Mouse (Mus musculus): ENCODE measurements around the gene C130026I21Rik. TPM values are rescaled to one million over a fixed set of nuclear protein-coding genes. Genes with fewer than 3 reads are reported as not detected.
"Not testable (repeated sequence)": the region's sequence is repeated elsewhere in the genome, so short reads cannot be mapped to it uniquely, and the experiment has no call there.

C130026I21Rik gene
- polyA plus RNA-seq, 1 experiment from 2014 or later, result 0.41 TPM

GRCm38 (mm10) chr1:84999241-84999640 is 271.1 kb downstream of the C130026I21Rik start:
- H3K9ac ChIP-seq; H3K36me3 ChIP-seq; H3K4me3 ChIP-seq (replicated peaks); H3K4me1 ChIP-seq; ATAC-seq (ENCODE audit: insufficient read depth, low FRiP score, low read depth); H3K27me3 ChIP-seq (replicated peaks); H3K4me2 ChIP-seq; H3K9me3 ChIP-seq; H3K27ac ChIP-seq: not testable (repeated sequence)
- WGBS, result 93% methylated on average over 8 of the region's 12 CpGs

- not testable (repeated sequence) for H3K4me1 ChIP-seq; H3K27me3 ChIP-seq (replicated peaks); ATAC-seq (ENCODE audit: insufficient read depth, low FRiP score, low read depth); H3K4me2 ChIP-seq; H3K36me3 ChIP-seq; H3K9ac ChIP-seq; H3K27ac ChIP-seq; H3K9me3 ChIP-seq; H3K4me3 ChIP-seq (replicated peaks)
- 93% methylated on average over 7 of the region's 9 CpGs for WGBS
Observed at GRCm38 (mm10) chr1:84996305-84996704, 274.1 kb downstream of the C130026I21Rik start.

GRCm38 (mm10) chr1:84994461-84994860 is 275.9 kb downstream of the C130026I21Rik start:
- not testable (repeated sequence) for H3K9me3 ChIP-seq; H3K9ac ChIP-seq; H3K27ac ChIP-seq; H3K4me1 ChIP-seq; ATAC-seq (ENCODE audit: insufficient read depth, low FRiP score, low read depth); H3K4me3 ChIP-seq (replicated peaks); H3K27me3 ChIP-seq (replicated peaks); H3K36me3 ChIP-seq; H3K4me2 ChIP-seq
- WGBS, result no CpG with 5 or more reads among the region's 1 CpGs

- H3K4me3 ChIP-seq (replicated peaks); H3K9ac ChIP-seq; H3K9me3 ChIP-seq; H3K27me3 ChIP-seq (replicated peaks); H3K4me1 ChIP-seq; H3K36me3 ChIP-seq; H3K27ac ChIP-seq; H3K4me2 ChIP-seq: not testable (repeated sequence)
- 38% methylated on average over 2 of the region's 5 CpGs for WGBS
- peak; percentile 58; the same call in 1 of the 2 replicates for ATAC-seq (ENCODE audit: insufficient read depth, low FRiP score, low read depth)
Observed at GRCm38 (mm10) chr1:84993688-84994319, 276.6 kb downstream of the C130026I21Rik start.

- not testable (repeated sequence) for H3K9ac ChIP-seq; H3K9me3 ChIP-seq; H3K27me3 ChIP-seq (replicated peaks); H3K4me2 ChIP-seq; H3K27ac ChIP-seq; H3K36me3 ChIP-seq; H3K4me3 ChIP-seq (replicated peaks); H3K4me1 ChIP-seq
- peak; percentile 58 for ATAC-seq (ENCODE audit: insufficient read depth, low FRiP score, low read depth)
- no CpG with 5 or more reads among the region's 2 CpGs for WGBS
Observed at GRCm38 (mm10) chr1:84993235-84993634, 277.1 kb downstream of the C130026I21Rik start.

- H3K27ac ChIP-seq; H3K9ac ChIP-seq; H3K4me1 ChIP-seq; H3K4me2 ChIP-seq; ATAC-seq (ENCODE audit: insufficient read depth, low FRiP score, low read depth); H3K4me3 ChIP-seq (replicated peaks); H3K9me3 ChIP-seq; H3K27me3 ChIP-seq (replicated peaks); H3K36me3 ChIP-seq: not testable (repeated sequence)
- WGBS, result no CpG with 5 or more reads among the region's 3 CpGs
Observed at GRCm38 (mm10) chr1:84992827-84993226, 277.5 kb downstream of the C130026I21Rik start.

- WGBS, result 88% methylated on average over 8 of the region's 8 CpGs
- not testable (repeated sequence) for H3K4me2 ChIP-seq; H3K27me3 ChIP-seq (replicated peaks); H3K4me3 ChIP-seq (replicated peaks); H3K4me1 ChIP-seq; H3K36me3 ChIP-seq; H3K9me3 ChIP-seq; H3K27ac ChIP-seq; H3K9ac ChIP-seq; ATAC-seq (ENCODE audit: insufficient read depth, low FRiP score, low read depth)
Observed at GRCm38 (mm10) chr1:84989044-84989443, 281.3 kb downstream of the C130026I21Rik start.

GRCm38 (mm10) chr1:84987729-84988128 is 282.6 kb downstream of the C130026I21Rik start:
- not testable (repeated sequence) for H3K4me3 ChIP-seq (replicated peaks)

GRCm38 (mm10) chr1:84961779-84962178 is 308.6 kb downstream of the C130026I21Rik start:
- H3K4me2 ChIP-seq; H3K36me3 ChIP-seq; ATAC-seq (ENCODE audit: insufficient read depth, low FRiP score, low read depth); H3K27ac ChIP-seq; H3K9ac ChIP-seq; H3K27me3 ChIP-seq (replicated peaks); H3K4me1 ChIP-seq; H3K9me3 ChIP-seq; H3K4me3 ChIP-seq (replicated peaks): not testable (repeated sequence)
- 5% methylated on average over 12 of the region's 12 CpGs for WGBS

More at GRCm38 (mm10) chr1:84987729-84988128, 282.6 kb downstream of the C130026I21Rik start:
- not testable (repeated sequence) for H3K4me1 ChIP-seq; H3K9me3 ChIP-seq; ATAC-seq (ENCODE audit: insufficient read depth, low FRiP score, low read depth); H3K36me3 ChIP-seq; H3K4me2 ChIP-seq; H3K27ac ChIP-seq; H3K27me3 ChIP-seq (replicated peaks); H3K9ac ChIP-seq
- 79% methylated on average over 8 of the region's 8 CpGs for WGBS

- not testable (repeated sequence) for H3K36me3 ChIP-seq; H3K4me3 ChIP-seq (replicated peaks); H3K4me2 ChIP-seq; H3K27me3 ChIP-seq (replicated peaks); H3K4me1 ChIP-seq; H3K9ac ChIP-seq; ATAC-seq (ENCODE audit: insufficient read depth, low FRiP score, low read depth); H3K9me3 ChIP-seq; H3K27ac ChIP-seq
- WGBS, result 83% methylated on average over 4 of the region's 4 CpGs
Observed at GRCm38 (mm10) chr1:84957713-84958112, 312.7 kb downstream of the C130026I21Rik start.

GRCm38 (mm10) chr1:84956771-84957170 is 313.6 kb downstream of the C130026I21Rik start:
- not testable (repeated sequence) for ATAC-seq (ENCODE audit: insufficient read depth, low FRiP score, low read depth); H3K9me3 ChIP-seq; H3K27ac ChIP-seq; H3K4me3 ChIP-seq (replicated peaks); H3K4me2 ChIP-seq; H3K4me1 ChIP-seq; H3K27me3 ChIP-seq (replicated peaks); H3K36me3 ChIP-seq; H3K9ac ChIP-seq
- 92% methylated on average over 3 of the region's 3 CpGs for WGBS

GRCm38 (mm10) chr1:84952456-84953181 is 317.7 kb downstream of the C130026I21Rik start:
- no peaks in the 10 kb centered on the region for H3K27me3 ChIP-seq (replicated peaks)
- no peaks in the 10 kb centered on the region for H3K9me3 ChIP-seq
- no peak for ATAC-seq (ENCODE audit: insufficient read depth, low FRiP score, low read depth)
- H3K4me3 ChIP-seq (replicated peaks), result no peak overlapping the region
- H3K36me3 ChIP-seq, result no peaks in the 10 kb centered on the region
- 67% methylated on average over 10 of the region's 10 CpGs for WGBS
- no peak overlapping the region for H3K9ac ChIP-seq
- H3K4me2 ChIP-seq, result no peak overlapping the region
- no peak overlapping the region for H3K27ac ChIP-seq
- no peaks in the 10 kb centered on the region for H3K4me1 ChIP-seq

All from stomach, embryonic 15.5 days (tissue).